Mouse (Mus musculus) liver, postnatal 0 days (tissue): ENCODE measurements at regions not wholly inside any gene's neighbourhood (a gene's known extent, or its start where the extent isn't known, plus 50 kb on each side); places are given as distances from the start of the nearest gene placed in this dataset.

Experiments
- CTCF ChIP-seq: sonication (generic); IDR thresholded peaks from 2 replicates; pipeline ENCODE4 v1.5.1; 2016; ENCODE audit warnings: antibody characterized with exemption, low read depth
- EP300 ChIP-seq: IDR thresholded peaks from 2 replicates; pipeline ENCODE4 v1.6.1; 2016; ENCODE audit warnings: antibody characterized with exemption, low read depth, mild to moderate bottlenecking

- TF ChIP-seq EP300 (no peak), CTCF (no peak)
Observed at GRCm38 (mm10) chr2:72578322-72578721, 102.4 kb downstream of the Cdca7 start.
